Mouse (Mus musculus): ENCODE data around the gene Cd163l1.

Gene Cd163l1

GRCm38 (mm10) chr7:140217967-140218366 lies at the start of gene Cd163l1:
Gene Cd163l1, plus strand, starts transcription at chr7:140218267.
- no peak for DNase-seq

GRCm38 (mm10) chr7:140169386-140169785 lies 48.7 kb upstream of the Cd163l1 start:
- no peak for DNase-seq

- no peak for DNase-seq
Measured at GRCm38 (mm10) chr7:140170863-140171262, 47.2 kb upstream of the Cd163l1 start.

- peak; percentile 54 for DNase-seq
Measured at GRCm38 (mm10) chr7:140172936-140173335, 45.1 kb upstream of the Cd163l1 start, which contains the start of gene Olfr523. Gene Olfr523, plus strand, starts transcription at chr7:140173217.

- no peak for DNase-seq
Measured at GRCm38 (mm10) chr7:140179176-140179575, 38.9 kb upstream of the Cd163l1 start.

GRCm38 (mm10) chr7:140180692-140181091 lies 37.4 kb upstream of the Cd163l1 start:
- no peak for DNase-seq

GRCm38 (mm10) chr7:140184206-140184605 lies 33.9 kb upstream of the Cd163l1 start:
- no peak for DNase-seq

- no peak for DNase-seq
Measured at GRCm38 (mm10) chr7:140186646-140187620, 31.1 kb upstream of the Cd163l1 start.

GRCm38 (mm10) chr7:140187721-140188390 lies 30.2 kb upstream of the Cd163l1 start:
- DNase-seq, result no peak

- no peak for DNase-seq
Measured at GRCm38 (mm10) chr7:140188391-140189328, 29.4 kb upstream of the Cd163l1 start.

GRCm38 (mm10) chr7:140190435-140190834 lies 27.6 kb upstream of the Cd163l1 start:
- DNase-seq, result no peak

- DNase-seq, result no peak
Measured at GRCm38 (mm10) chr7:140192445-140192844, 25.6 kb upstream of the Cd163l1 start.

- no peak for DNase-seq
Measured at GRCm38 (mm10) chr7:140192851-140193250, 25.2 kb upstream of the Cd163l1 start.

- DNase-seq, result no peak
Measured at GRCm38 (mm10) chr7:140194031-140194430, 24.0 kb upstream of the Cd163l1 start.

GRCm38 (mm10) chr7:140196002-140196401 lies 22.1 kb upstream of the Cd163l1 start:
- DNase-seq, result no peak

- no peak for DNase-seq
Measured at GRCm38 (mm10) chr7:140201090-140201489, 17.0 kb upstream of the Cd163l1 start.

GRCm38 (mm10) chr7:140205864-140206263 lies 12.2 kb upstream of the Cd163l1 start, which contains the start of gene Olfr524:
Gene Olfr524, minus strand, starts transcription at chr7:140205964.
- DNase-seq, result no peak

GRCm38 (mm10) chr7:140206904-140207303 lies 11.2 kb upstream of the Cd163l1 start:
- no peak for DNase-seq

GRCm38 (mm10) chr7:140208153-140208552 lies 9.9 kb upstream of the Cd163l1 start:
- no peak for DNase-seq

GRCm38 (mm10) chr7:140208677-140209076 lies 9.4 kb upstream of the Cd163l1 start:
- DNase-seq, result no peak

- no peak for DNase-seq
Measured at GRCm38 (mm10) chr7:140213841-140214240, 4.2 kb upstream of the Cd163l1 start.

GRCm38 (mm10) chr7:140219268-140219667 lies 1.2 kb downstream of the Cd163l1 start:
- DNase-seq, result no peak

- no peak for DNase-seq
Measured at GRCm38 (mm10) chr7:140220375-140220774, 2.3 kb downstream of the Cd163l1 start.
